Mouse (Mus musculus): ENCODE results near the gene Bend7. TPM values are rescaled to one million over a fixed set of nuclear protein-coding genes. Genes with fewer than 3 reads are reported as not detected.

Bend7 gene
- total RNA-seq, 2 experiments from 2014 or later: 2.6 to 3.0 TPM

- TF ChIP-seq CTCF (IDR thresholded peaks at IDR 0.05): no peak
- intact Hi-C loops (cut with DNase I): no loop called here
- no peak for DNase-seq (ENCODE audit: extremely low spot score in 1 of 2, low spot score in 2 of 2)
Measured at GRCm38 (mm10) chr2:4785016-4785415, 67.4 kb downstream of the Bend7 start.

GRCm38 (mm10) chr2:4787223-4787622 lies 69.6 kb downstream of the Bend7 start:
- intact Hi-C loops (cut with DNase I): no loop called here
- TF ChIP-seq CTCF (IDR thresholded peaks at IDR 0.05): no peak
- DNase-seq (ENCODE audit: extremely low spot score in 1 of 2, low spot score in 2 of 2): no peak
- Histone ChIP-seq H3K4me3 (no peak overlapping the region), H3K27ac (no peak overlapping the region)

More at GRCm38 (mm10) chr2:4785016-4785415, 67.4 kb downstream of the Bend7 start:
- Histone ChIP-seq H3K27ac (no peak overlapping the region), H3K4me3 (no peak overlapping the region)

- intact Hi-C loops (cut with DNase I): no loop called here
- DNase-seq (ENCODE audit: extremely low spot score in 1 of 2, low spot score in 2 of 2): no peak
- Histone ChIP-seq H3K27ac (no peak overlapping the region), H3K4me3 (no peak overlapping the region)
- no peak for TF ChIP-seq CTCF (IDR thresholded peaks at IDR 0.05)
Measured at GRCm38 (mm10) chr2:4791646-4792045, 74.0 kb downstream of the Bend7 start.

- no peak for DNase-seq (ENCODE audit: extremely low spot score in 1 of 2, low spot score in 2 of 2)
- no peak for TF ChIP-seq CTCF (IDR thresholded peaks at IDR 0.05)
- intact Hi-C loops (cut with DNase I): no loop called here
- H3K27ac ChIP-seq: no peak overlapping the region
- H3K4me3 ChIP-seq: no peak overlapping the region
Measured at GRCm38 (mm10) chr2:4792554-4792953, 74.9 kb downstream of the Bend7 start.

GRCm38 (mm10) chr2:4802395-4803176 lies 85.0 kb downstream of the Bend7 start:
- no peak for DNase-seq (ENCODE audit: extremely low spot score in 1 of 2, low spot score in 2 of 2)
- intact Hi-C loops (cut with DNase I): no loop called here
- no peak overlapping the region for H3K4me3 ChIP-seq
- H3K27ac ChIP-seq: no peak overlapping the region
- no peak for TF ChIP-seq CTCF (IDR thresholded peaks at IDR 0.05)

GRCm38 (mm10) chr2:4816308-4816707 lies 98.7 kb downstream of the Bend7 start:
- Histone ChIP-seq H3K4me3 (no peak overlapping the region), H3K27ac (no peak overlapping the region)
- intact Hi-C loops (cut with DNase I): no loop called here
- TF ChIP-seq CTCF (IDR thresholded peaks at IDR 0.05): no peak
- no peak for DNase-seq (ENCODE audit: extremely low spot score in 1 of 2, low spot score in 2 of 2)

- no peak for TF ChIP-seq CTCF (IDR thresholded peaks at IDR 0.05)
- intact Hi-C loops (cut with DNase I): no loop called here
- Histone ChIP-seq H3K4me3 (no peak overlapping the region), H3K27ac (no peak overlapping the region)
- no peak for DNase-seq (ENCODE audit: extremely low spot score in 1 of 2, low spot score in 2 of 2)
Measured at GRCm38 (mm10) chr2:4817678-4818077, 100.0 kb downstream of the Bend7 start.

GRCm38 (mm10) chr2:4820230-4820629 lies 102.6 kb downstream of the Bend7 start:
- H3K27ac ChIP-seq: no peak overlapping the region
- intact Hi-C loops (cut with DNase I): no loop called here
- no peak for TF ChIP-seq CTCF (IDR thresholded peaks at IDR 0.05)
- no peak overlapping the region for H3K4me3 ChIP-seq
- no peak for DNase-seq (ENCODE audit: extremely low spot score in 1 of 2, low spot score in 2 of 2)

GRCm38 (mm10) chr2:4824067-4824466 lies 106.4 kb downstream of the Bend7 start:
- no peak for DNase-seq (ENCODE audit: extremely low spot score in 1 of 2, low spot score in 2 of 2)
- no peak for TF ChIP-seq CTCF (IDR thresholded peaks at IDR 0.05)
- intact Hi-C loops (cut with DNase I): no loop called here
- no peak overlapping the region for H3K4me3 ChIP-seq
- no peak overlapping the region for H3K27ac ChIP-seq

- no peak for DNase-seq (ENCODE audit: extremely low spot score in 1 of 2, low spot score in 2 of 2)
Measured at GRCm38 (mm10) chr2:4828032-4828431, 110.4 kb downstream of the Bend7 start.

GRCm38 (mm10) chr2:4828446-4828997 lies 110.9 kb downstream of the Bend7 start:
- TF ChIP-seq CTCF (IDR thresholded peaks at IDR 0.05): no peak
- no peak overlapping the region for H3K27ac ChIP-seq
- intact Hi-C loops (cut with DNase I): no loop called here
- H3K4me3 ChIP-seq: no peak overlapping the region
- DNase-seq (ENCODE audit: extremely low spot score in 1 of 2, low spot score in 2 of 2): no peak

More at GRCm38 (mm10) chr2:4828032-4828431, 110.4 kb downstream of the Bend7 start:
- intact Hi-C loops (cut with DNase I): no loop called here
- Histone ChIP-seq H3K27ac (no peak overlapping the region), H3K4me3 (no peak overlapping the region)
- no peak for TF ChIP-seq CTCF (IDR thresholded peaks at IDR 0.05)

- intact Hi-C loops (cut with DNase I): no loop called here
- no peak for DNase-seq (ENCODE audit: extremely low spot score in 1 of 2, low spot score in 2 of 2)
- H3K4me3 ChIP-seq: no peak overlapping the region
- no peak for TF ChIP-seq CTCF (IDR thresholded peaks at IDR 0.05)
- no peak overlapping the region for H3K27ac ChIP-seq
Measured at GRCm38 (mm10) chr2:4829007-4829406, 111.4 kb downstream of the Bend7 start.

Measured in left cerebral cortex, adult 2 months (tissue).